Mouse (Mus musculus) T-helper 17 cell (primary cell): ENCODE measurements at regions not wholly inside any gene's neighbourhood (a gene's known extent, or its start where the extent isn't known, plus 50 kb on each side); places are given as distances from the start of the nearest gene placed in this dataset.
"Not testable (repeated sequence)": the region's sequence is repeated elsewhere in the genome, so short reads cannot be mapped to it uniquely, and the experiment has no call there.

Experiments
- in situ Hi-C, 2 experiments: fragments of 300-600 bp; cut with MboI, MseI; formaldehyde crosslinking; loops; 1 replicate in 1 of 2; 2 replicates in 1 of 2; pipeline ENCODE4 v1.15.1; 2025; ENCODE audit warnings: high pct_unique_total_duplicates in 2 of 2

DNA sequence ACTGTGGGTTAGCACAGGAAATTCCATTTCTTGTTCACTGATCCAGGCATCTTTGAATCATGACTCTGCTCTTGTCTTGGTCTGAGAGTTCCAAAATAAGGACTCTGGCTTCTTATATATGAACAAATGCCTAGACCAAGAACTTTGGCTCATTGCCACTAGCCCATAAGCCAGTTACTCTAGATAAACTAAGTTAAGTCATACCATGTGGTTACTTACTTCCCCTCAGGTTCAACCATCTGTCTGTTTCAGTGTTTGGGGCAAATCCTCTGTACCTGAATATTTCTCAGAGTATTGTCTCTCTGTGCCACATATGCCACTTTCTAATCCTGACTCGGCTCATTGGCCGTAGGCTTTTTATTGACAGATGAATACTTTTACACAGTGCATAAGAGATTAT is 454.7 kb upstream of the Tbl1xr1 start:
- in situ Hi-C loops, result no loop called here

DNA sequence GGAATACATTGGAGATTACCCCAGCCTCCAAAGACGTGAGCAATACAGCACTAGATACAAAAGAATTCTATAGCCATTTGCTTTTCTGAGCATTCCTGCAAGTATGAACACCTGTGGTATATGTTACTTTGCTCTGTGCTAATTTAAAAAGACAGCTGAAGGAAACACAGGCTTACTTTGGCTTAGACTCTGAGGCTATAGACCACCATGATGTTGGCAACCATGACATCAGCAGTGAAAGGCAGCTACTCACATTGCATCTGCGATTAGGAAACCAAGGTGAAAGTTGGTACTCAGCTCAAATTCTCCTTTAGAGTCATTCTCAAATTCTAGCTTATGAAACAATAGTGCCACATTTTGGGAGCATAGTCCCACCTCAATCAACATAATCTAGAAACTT is 451.4 kb upstream of the Tbl1xr1 start:
- in situ Hi-C loops, result no loop called here

DNA sequence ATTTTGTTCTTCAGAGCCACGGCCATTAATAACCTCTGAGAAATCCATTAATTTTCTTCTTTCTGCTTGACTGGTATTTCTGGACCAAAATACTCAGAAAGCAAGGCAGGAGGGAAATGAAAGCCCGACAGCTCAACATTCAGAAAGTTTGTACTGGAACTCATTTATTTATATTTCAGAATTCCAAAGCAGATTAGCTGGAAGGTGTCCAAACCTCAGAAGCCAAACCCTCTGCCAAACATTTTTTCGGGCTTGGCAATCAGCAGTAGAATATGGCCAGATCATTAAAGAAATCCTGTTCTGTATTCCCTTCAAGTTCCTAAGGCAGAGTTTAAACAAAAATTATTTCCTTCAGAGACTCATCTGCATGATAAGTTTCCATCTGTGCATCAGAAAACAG is 450.4 kb upstream of the Tbl1xr1 start:
- in situ Hi-C loops, result no loop called here

DNA sequence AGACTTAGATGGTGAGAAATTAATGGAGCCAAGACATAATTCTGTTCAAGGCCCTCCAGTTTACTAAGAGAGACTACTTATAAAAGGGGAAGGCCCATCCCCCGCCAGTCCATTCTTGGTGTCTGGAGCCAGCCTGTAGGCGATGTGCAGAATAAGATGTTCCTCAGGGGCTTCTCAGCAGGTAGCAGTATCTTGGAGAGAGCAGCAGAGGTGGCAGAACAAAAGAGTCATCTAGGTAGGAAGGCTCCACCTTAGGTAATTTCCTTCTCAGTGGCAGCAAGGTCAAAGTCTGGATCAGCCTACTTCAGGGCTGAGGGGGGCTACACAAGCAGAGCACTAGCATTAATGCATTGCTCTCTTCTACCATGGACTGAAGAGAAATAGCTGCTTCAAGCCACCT is 449.4 kb upstream of the Tbl1xr1 start:
- in situ Hi-C loops, result not testable (repeated sequence)

DNA sequence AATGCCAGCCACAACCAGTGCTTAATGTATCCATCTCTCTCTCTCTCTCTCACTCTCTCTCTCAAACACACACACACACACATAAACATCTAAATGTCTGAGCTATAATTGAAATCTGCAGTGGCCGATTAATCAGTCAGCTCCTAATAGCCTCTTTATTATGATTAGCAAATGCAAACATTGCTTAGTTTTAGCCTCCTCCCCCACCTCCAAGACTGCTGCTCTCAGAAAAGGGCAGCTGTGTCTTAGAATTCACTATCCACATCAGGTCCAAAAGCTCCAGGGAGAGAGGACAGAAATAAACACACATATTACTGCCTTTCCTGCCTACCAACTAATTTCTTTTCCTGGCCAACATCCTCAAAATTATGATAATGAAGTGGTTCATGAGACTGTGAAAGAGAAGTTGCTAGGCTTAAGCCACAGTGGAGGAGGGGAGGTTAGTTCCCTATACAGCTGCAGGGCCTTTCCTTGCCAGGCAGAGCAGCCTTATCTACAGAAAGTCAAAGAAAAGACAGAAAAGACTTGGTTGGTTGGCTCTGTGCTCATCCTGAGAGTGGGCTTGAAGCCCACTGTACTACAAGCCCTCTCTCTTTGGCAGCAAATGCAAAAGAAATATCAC is 442.7 kb upstream of the Tbl1xr1 start:
- in situ Hi-C loops, result loop anchor here in 1 of 2 experiments (10.0 kb wide), 1 partner anchor 789 kb away; no protein-coding TSS in a partner anchor

DNA sequence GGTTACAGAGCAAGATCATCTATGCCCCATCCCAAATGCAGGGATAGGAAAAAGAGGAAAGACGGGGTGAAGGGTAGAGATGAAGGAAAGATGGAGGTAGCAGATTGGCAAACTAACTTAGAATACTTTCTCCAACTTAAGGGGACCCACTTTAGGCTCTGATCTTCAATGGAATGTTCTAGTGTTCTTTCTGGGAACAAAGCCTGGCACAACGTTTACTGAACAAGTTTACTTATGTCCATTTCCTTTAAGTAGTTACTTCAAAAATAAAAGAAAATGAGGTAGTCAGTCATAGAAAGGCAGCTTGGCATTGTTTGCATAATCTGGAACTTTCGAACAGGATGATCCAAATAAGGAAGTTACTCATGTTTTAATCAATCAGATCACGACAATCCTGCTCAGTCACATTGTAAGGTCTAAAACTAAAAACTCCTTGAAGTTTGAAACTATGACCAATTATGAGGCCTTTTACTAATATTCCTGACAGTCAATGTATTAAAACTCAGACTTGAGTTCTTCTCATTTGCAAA is 441.7 kb upstream of the Tbl1xr1 start:
- in situ Hi-C loops, result loop anchor here in 1 of 2 experiments (10.0 kb wide), 1 partner anchor 790 kb away; no protein-coding TSS in a partner anchor

DNA sequence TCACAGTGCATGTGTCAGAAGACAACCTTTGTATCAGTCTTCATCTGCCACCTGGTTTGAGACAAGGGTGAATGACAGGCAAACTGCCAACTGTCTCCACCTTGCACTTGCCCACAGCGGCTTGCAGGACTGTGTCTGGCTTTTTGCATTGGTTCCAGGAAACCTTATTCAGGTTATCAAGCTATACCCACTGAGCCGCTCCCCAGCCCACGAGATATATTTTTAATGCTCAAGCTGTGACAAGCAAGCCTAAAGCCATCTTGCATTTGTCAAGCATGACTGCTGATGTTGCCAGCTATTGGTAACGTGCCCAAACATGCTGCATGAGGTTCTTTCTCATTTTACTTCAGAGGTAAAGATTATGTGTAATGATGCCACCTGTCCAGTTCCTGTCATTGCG is 437.6 kb upstream of the Tbl1xr1 start:
- in situ Hi-C loops, result loop anchor here in 1 of 2 experiments (10.0 kb wide), 1 partner anchor 794 kb away; no protein-coding TSS in a partner anchor

DNA sequence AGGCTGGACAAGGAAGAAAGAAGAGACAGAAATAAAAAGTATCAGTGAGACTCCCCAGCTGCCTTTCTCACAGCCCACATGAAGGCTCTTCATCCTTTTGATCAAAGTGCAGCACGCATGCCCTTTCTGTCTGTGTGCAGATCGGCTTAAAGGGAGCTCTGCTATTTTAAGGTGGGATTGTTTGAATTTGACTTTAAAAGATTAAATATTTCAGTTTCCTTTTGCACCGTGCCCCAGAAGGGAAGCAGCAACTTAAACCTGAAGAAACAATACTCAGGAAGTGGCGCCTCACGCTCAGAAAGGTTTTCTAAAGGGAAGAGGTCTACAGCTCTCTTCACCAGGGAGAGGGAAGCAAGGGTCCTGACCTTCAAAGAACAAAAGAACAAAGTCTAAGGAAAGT is 436.9 kb upstream of the Tbl1xr1 start:
- in situ Hi-C loops, result loop anchor here in 1 of 2 experiments (10.0 kb wide), 1 partner anchor 795 kb away; no protein-coding TSS in a partner anchor

DNA sequence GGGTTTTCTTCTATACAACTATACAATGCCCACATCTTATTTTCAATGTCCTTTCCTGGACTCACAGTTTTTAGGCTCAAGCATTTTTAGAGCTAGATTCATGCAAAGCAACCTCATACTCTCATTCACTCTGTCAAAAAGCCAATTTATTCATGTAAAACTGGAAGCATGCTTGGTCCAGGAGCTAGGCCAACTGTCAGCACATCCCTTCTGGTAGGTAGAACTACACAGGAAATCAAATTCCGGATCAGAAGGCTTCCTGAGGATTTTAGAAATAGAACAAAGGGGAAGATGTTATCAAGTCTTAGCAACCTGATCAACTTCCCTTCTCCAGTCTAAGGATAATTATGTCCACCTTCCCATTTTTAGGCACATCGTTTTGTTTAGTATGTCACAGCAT is 432.4 kb upstream of the Tbl1xr1 start:
- in situ Hi-C loops, result no loop called here

DNA sequence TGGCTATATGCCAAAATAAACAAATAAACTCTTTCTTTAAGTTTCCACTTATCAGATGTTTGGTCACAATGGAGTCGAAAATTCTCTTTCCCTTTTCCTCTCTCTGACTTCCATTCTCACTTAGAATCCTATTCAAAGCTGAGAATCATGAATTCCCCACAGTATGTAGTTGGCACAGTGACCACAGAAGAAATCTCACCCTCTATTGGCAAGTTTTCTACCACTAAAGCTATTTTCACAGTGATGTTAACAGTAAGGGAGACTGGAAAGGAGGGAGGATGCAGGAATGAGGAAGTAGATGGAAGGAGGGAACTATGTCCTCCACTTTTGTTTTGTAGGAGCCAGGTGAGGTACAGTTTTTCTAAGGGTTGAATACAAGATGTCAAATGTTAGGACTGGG is 431.2 kb upstream of the Tbl1xr1 start:
- in situ Hi-C loops, result no loop called here

DNA sequence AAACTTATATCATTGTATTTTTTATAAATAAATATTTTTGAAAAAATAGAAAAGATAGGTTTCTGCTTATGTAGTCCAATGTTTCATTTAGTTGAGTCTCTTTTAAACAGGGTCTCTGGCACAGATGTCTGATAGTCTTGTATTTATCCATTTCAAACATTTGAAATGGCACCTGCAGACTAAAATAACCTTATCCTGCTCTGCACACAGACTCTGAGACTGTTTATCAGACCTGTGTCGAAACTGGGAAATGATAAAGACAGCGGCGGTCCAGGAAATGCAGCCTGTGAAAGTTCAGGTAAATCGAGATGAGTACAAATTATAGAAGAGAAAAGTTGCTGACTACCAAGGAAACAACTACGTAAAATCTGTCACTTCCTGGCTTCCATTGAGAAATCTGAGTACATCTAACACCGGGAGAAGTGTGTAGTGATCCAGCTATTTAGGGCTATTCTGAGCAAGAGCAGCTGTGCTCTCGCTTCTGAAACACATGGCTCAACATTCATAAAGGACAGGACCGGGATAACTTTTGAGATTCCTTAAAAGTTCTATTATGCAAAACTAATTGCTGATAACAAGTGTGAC is 426.5 kb upstream of the Tbl1xr1 start:
- in situ Hi-C loops, result no loop called here

DNA sequence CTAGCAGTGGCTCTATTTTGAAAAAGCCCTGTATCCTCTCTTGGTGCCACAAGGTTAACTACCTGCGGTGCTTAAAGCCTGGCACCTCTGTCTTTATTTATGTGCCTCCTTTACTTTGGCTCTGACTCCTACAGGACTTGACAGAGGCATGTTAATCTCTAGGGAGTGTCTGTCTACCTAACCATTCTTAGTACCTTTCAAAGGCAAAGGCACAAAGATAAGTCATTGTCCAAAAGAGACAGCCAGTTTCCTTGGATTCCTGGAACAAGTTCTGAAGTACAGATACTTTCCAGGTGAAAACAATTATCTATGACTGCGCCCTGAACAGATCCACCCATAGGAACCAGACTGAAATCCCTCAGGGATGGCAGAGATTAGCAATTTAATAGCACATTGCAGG is 421.2 kb upstream of the Tbl1xr1 start:
- in situ Hi-C loops, result no loop called here

DNA sequence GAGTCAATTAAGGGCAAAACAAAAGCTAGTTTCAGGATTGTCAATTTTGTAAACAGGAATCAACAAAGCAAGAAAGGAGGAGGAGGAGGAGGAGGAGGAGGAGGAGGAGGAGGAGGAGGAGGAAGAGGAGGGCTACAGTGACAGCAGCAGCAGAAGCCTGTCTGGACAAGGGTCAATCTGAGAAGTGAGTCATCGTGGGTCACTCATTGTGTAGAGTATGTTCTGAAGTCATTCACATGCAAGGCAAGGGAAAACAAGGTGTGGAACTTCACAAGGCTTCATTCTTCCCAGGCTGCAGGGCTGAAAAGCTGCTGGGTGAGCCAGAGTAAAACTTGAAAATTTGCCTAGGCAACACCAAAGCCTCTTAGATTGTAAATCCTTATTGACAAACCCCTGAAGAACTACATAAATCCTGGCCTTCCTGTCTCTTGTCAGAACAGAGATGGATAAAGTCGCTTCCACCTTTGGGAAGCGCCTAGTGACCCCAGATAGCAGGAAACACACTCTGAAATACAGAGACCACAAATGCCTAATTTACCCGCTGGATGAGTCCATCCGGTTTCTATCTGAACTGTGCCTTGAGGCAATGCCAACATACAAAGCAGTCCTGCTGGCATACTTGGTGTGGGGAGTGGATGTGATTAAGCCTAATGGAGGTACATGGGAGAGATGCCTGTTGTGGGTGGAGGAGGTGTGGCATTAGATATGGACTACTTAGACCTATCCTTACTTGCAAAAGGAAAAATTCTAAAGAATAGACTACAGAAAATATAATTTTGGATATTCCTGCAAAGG is 408.9 kb upstream of the Tbl1xr1 start:
- in situ Hi-C loops, result no loop called here

DNA sequence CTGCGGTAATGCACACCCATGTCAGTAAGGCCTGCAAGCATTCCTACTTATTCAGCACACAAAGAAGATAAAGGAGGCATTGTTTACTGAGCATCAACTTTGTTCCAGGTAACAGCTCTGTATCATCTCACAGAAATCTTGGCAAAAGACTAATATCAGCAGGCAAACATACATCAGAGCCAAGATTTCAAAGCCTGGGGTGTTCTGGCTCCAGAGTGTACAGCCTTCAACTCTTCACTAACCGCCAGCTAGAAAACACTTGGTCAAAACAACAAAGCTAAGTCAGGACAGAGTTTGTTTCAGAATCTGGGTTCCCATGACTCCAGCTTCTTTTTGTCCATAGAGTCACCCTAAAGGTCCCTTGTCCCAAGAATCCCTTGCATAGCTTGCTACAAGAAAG is 404.6 kb upstream of the Tbl1xr1 start:
- in situ Hi-C loops, result no loop called here

DNA sequence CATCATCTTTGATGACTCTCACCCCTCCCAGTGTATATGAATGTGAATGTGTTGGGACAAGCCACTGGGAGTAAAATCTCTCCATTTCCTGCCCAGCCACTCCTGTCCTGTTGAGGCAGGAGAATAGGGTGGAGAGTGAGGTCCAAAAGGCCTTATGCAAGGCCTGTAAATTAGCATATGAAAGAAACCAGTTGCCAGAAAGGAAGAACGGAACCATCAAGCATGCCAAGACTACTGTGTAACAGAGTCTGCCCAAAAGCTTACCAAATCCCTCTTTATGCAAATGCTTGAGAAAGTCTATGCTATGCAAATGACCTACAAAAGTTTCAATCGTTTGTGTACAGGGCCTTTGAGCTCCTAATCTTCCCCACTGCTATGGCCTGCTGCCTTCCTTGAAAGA is 404.0 kb upstream of the Tbl1xr1 start:
- in situ Hi-C loops, result no loop called here

DNA sequence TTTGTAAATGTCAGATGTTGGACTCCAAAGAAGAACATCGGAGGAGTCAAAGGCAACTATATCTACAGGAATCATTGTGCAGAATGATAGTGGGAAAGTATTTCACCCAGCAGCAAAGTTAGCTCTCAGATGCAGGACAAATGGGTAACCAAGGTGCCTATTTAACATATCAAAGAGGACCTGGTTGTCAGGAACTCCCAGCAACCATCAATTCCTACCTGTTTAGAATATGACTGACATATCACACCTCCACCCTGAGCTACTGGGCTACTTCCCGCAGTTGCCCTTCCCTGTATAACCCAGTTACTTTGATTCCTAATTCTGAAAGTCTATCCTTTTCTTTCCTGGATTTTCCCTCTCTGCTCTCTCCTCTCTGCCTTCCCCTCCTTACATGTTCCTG is 403.0 kb upstream of the Tbl1xr1 start:
- in situ Hi-C loops, result no loop called here

DNA sequence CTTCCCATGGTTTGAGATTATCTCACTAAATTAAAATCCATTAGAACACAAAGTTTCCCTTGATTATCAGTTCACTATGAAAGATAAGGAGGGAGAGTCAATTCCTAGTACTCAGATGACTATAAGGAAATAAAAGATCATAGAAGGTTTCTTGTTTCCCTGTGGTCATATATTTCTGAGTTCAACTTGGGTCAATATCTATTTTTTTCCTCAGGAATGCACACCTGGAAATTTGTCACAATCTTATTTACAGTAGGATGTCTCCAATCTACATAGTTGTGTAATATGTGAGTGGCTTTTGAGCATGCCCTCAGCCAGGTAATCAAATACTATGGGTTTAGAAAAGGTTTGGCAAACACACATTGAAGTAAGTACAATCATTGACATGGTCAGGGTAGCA is 398.2 kb upstream of the Tbl1xr1 start:
- in situ Hi-C loops, result no loop called here

DNA sequence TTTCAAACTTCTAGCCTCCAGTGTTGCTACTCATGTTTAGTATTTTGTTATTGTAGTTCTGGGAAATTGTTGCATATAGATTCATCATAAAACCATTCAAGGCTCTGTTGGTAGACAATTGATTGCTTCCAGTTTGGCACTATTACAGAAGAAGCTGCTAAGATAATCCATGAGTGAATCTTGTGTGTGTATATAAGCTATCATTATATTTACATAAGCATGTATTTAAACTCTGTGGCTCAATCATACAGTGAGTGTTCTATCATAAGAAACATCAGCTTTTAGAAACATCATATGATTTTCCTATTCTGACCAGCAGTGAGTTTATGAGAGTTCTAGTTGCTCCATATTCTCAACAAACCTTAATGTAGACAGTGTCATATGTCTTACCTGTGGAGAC is 397.7 kb upstream of the Tbl1xr1 start:
- in situ Hi-C loops, result no loop called here

DNA sequence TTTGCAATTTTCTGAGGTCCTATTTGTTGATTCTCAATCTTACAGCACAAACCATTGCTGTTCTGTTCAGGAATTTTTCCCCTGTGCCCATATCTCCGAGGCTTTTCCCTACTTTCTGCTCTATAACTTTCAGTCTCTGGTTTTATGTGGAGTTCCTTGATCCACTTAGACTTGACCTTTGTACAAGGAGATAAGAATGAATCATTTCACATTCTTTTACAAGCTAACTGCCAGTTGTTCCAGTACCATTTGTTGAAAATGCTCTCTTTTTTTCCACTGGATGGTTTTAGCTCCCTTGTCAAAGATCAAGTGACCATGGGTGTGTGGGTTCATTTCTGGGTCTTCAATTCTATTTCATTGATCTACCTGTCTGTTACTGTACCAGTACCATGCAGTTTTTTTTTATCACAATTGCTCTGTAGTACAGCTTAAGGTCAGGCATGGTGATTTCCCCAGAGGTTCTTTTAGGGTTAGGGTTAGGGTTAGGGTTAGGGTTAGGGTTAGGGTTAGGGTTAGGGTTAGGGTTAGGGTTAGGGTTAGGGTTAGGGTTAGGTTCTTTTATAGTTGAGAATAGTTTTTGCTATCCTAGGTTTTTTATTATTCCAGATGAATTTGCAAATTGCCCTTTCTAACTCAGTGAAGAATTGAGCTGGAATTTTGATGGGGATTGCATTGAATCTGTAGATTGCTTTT is 378.3 kb upstream of the Tbl1xr1 start:
- in situ Hi-C loops, result not testable (repeated sequence)

DNA sequence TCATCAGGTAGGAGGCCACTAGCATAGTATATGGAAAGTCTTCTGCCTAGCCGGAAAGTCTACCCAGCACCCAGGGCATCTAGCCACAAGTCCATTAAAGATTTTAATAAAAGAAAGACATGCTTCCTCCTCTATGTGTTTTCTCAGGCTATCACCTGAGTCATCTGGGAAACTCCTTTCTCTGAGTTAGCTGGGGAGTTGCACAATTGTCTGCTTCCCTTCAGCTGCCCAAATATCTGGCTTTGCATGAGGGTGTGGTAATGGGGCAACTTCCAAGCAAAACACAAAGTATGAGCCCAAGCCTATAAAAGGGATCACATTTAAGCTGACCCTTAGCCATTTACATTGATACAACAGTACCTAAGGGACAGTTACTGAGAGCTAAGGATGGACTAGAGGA is 376.9 kb upstream of the Tbl1xr1 start:
- in situ Hi-C loops, result no loop called here

DNA sequence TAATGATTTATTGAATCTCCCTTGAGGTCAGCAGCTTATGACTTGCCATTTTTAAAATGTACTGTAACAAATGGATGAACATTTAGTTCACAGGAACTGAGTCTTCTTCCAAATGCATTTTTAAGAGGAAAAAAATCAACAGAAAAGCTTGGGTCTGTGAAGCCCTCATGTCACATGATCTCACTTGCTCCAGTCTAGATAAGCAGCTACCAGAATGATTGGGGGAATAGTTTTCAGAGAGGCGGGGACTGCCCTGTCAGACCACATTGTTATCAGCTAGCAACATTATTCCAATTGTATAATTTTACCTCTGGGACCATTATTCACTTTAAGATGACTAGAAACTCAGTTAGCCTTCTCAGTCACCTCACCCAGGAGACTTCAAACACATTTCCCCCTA is 376.1 kb upstream of the Tbl1xr1 start:
- in situ Hi-C loops, result no loop called here
